Mouse (Mus musculus) CH12.LX (cell line): Measurements from ENCODE around the gene Gm12216. TPM values are rescaled to one million over a fixed set of nuclear protein-coding genes. Genes with fewer than 3 reads are reported as not detected.

Experiments used
- DNase-seq: peaks from one replicate; pipeline ENCODE4 v3.0.0-alpha.2; 2013; ENCODE audit errors: extremely low read depth
- H3K27ac ChIP-seq: 2 replicates; pipeline ENCODE4 v1.5.1; 2012; ENCODE audit warnings: low read depth, mild to moderate bottlenecking, control low read depth, moderate library complexity; ENCODE audit not compliant: insufficient read depth
- H3K27me3 ChIP-seq: replicated peaks from 2 replicates; pipeline ENCODE3; 2012; ENCODE audit warnings: inconsistent platforms
- H3K36me3 ChIP-seq, 2 experiments: replicated peaks in 1 of 2; 2 replicates each; pipeline versions ENCODE3 to v1.6.1; 2012; ENCODE audit warnings: inconsistent platforms in 1 of 2, low read length in 1 of 2, mild to moderate bottlenecking in 1 of 2, mixed read lengths in 1 of 2, moderate library complexity in 1 of 2; ENCODE audit not compliant: control insufficient read depth in 1 of 2, insufficient read depth in 1 of 2
- H3K4me1 ChIP-seq, 2 experiments: 2 replicates each; pipeline ENCODE4 v1.6.1; 2012; ENCODE audit warnings: inconsistent platforms in 1 of 2, moderate library complexity in 1 of 2; ENCODE audit not compliant: insufficient read depth in 2 of 2, control insufficient read depth in 1 of 2
- H3K4me2 ChIP-seq: 2 replicates; pipeline ENCODE4 v1.6.1; 2012; ENCODE audit warnings: low read depth, mild to moderate bottlenecking, control low read depth; ENCODE audit not compliant: poor library complexity, insufficient read depth, severe bottlenecking
- H3K4me3 ChIP-seq, 3 experiments: fragments of 150-350 bp in 1 of 3; sonication (generic) in 1 of 3; replicated peaks in 1 of 3; 2 replicates each; pipeline versions ENCODE3 to v1.5.1; 2011 to 2012; ENCODE audit warnings: low read depth in 2 of 3, low read length in 2 of 3, mild to moderate bottlenecking in 2 of 3, moderate library complexity in 2 of 3, control low read depth in 1 of 3, improper control_type of control experiment in 1 of 3, inconsistent platforms in 1 of 3, mixed read lengths in 1 of 3; ENCODE audit not compliant: poor library complexity in 1 of 3
- H3K79me2 ChIP-seq: replicated peaks from 2 replicates; pipeline ENCODE4 v1.6.1; 2012; ENCODE audit warnings: mild to moderate bottlenecking, moderate library complexity; ENCODE audit not compliant: control insufficient read depth, poor library complexity, insufficient read depth, severe bottlenecking; ENCODE audit errors: extremely low read depth
- H3K9ac ChIP-seq: 2 replicates; pipeline ENCODE4 v1.6.1; 2012; ENCODE audit warnings: low read depth, mild to moderate bottlenecking, control low read depth, moderate library complexity; ENCODE audit not compliant: insufficient read depth
- H3K9me3 ChIP-seq: replicated peaks from 2 replicates; pipeline ENCODE3; 2012; ENCODE audit warnings: low read length, inconsistent platforms, mixed read lengths
- BHLHE40 ChIP-seq: IDR thresholded peaks from 2 replicates; pipeline ENCODE4 v1.6.1; 2011; ENCODE audit warnings: mild to moderate bottlenecking, low read depth, low read length, improper control_type of control experiment
- CHD1 ChIP-seq: IDR thresholded peaks from 2 replicates; pipeline ENCODE4 v1.6.1; 2012; ENCODE audit warnings: low read depth, low read length, improper control_type of control experiment, inconsistent platforms
- CHD2 ChIP-seq: IDR thresholded peaks from 2 replicates; pipeline ENCODE4 v1.6.1; 2011; ENCODE audit warnings: low read length, improper control_type of control experiment
- CTCF ChIP-seq, 2 experiments: IDR thresholded peaks in 1 of 2; conservative IDR thresholded peaks in 1 of 2; 2 replicates each; pipeline ENCODE4 v1.5.1; 2011 to 2012; ENCODE audit warnings: low read depth in 2 of 2, low read length in 2 of 2, improper control_type of control experiment in 1 of 2, inconsistent platforms in 1 of 2, mild to moderate bottlenecking in 1 of 2, moderate library complexity in 1 of 2
- E2F4 ChIP-seq: IDR thresholded peaks from 2 replicates; pipeline ENCODE4 v1.6.1; 2011; ENCODE audit warnings: low read depth, low read length, improper control_type of control experiment; ENCODE audit not compliant: insufficient replicate concordance
- ELF1 ChIP-seq: IDR thresholded peaks from 2 replicates; pipeline ENCODE4 v1.6.1; 2014; ENCODE audit warnings: low read depth, mild to moderate bottlenecking, inconsistent platforms, low read length, improper control_type of control experiment
- EP300 ChIP-seq: IDR thresholded peaks from 2 replicates; pipeline ENCODE4 v1.6.1; 2011; ENCODE audit warnings: low read length, improper control_type of control experiment
- ETS1 ChIP-seq: conservative IDR thresholded peaks from 2 replicates; pipeline ENCODE4 v1.6.1; 2012; ENCODE audit warnings: low read depth, mild to moderate bottlenecking, inconsistent platforms, low read length, improper control_type of control experiment, moderate library complexity
- HCFC1 ChIP-seq: IDR thresholded peaks from 2 replicates; pipeline ENCODE4 v1.6.1; 2012; ENCODE audit warnings: low read depth, mild to moderate bottlenecking, inconsistent platforms, low read length, improper control_type of control experiment
- JUN ChIP-seq: IDR thresholded peaks from 2 replicates; pipeline ENCODE4 v1.6.1; 2011; ENCODE audit warnings: low read depth, mild to moderate bottlenecking, low read length, improper control_type of control experiment, moderate library complexity; ENCODE audit not compliant: insufficient read depth
- JUND ChIP-seq: conservative IDR thresholded peaks from 2 replicates; pipeline ENCODE4 v1.6.1; 2011; ENCODE audit warnings: low read depth, low read length, improper control_type of control experiment
- KAT2A ChIP-seq: IDR thresholded peaks from 2 replicates; pipeline ENCODE4 v1.6.1; 2012; ENCODE audit warnings: low read length, improper control_type of control experiment, inconsistent platforms; ENCODE audit not compliant: insufficient replicate concordance
- MAFK ChIP-seq: IDR thresholded peaks from 2 replicates; pipeline ENCODE4 v1.6.1; 2011; ENCODE audit warnings: low read length, improper control_type of control experiment; ENCODE audit not compliant: insufficient replicate concordance
- MAX ChIP-seq: IDR thresholded peaks from 2 replicates; pipeline ENCODE4 v1.6.1; 2011; ENCODE audit warnings: low read length, improper control_type of control experiment
- MAZ ChIP-seq: IDR thresholded peaks from 2 replicates; pipeline ENCODE4 v1.6.1; 2012; ENCODE audit warnings: low read depth, mild to moderate bottlenecking, inconsistent platforms, low read length, improper control_type of control experiment, moderate library complexity
- MEF2A ChIP-seq: IDR thresholded peaks from 2 replicates; pipeline ENCODE4 v1.6.1; 2014; ENCODE audit warnings: low read depth, mild to moderate bottlenecking, inconsistent platforms, low read length, improper control_type of control experiment, borderline replicate concordance
- MXI1 ChIP-seq: IDR thresholded peaks from 2 replicates; pipeline ENCODE4 v1.6.1; 2011; ENCODE audit warnings: mild to moderate bottlenecking, low read depth, low read length, improper control_type of control experiment
- MYC ChIP-seq: IDR thresholded peaks from 2 replicates; pipeline ENCODE4 v1.6.1; 2011; ENCODE audit warnings: low read depth, mild to moderate bottlenecking, improper control_type of control experiment, low read length
- NELFE ChIP-seq: IDR thresholded peaks from 2 replicates; pipeline ENCODE4 v1.6.1; 2011; ENCODE audit warnings: low read depth, low read length, improper control_type of control experiment
- NRF1 ChIP-seq: IDR thresholded peaks from 2 replicates; pipeline ENCODE4 v1.6.1; 2014; ENCODE audit warnings: low read depth, mild to moderate bottlenecking, inconsistent platforms, low read length, improper control_type of control experiment, moderate library complexity
- PAX5 ChIP-seq: IDR thresholded peaks from 2 replicates; pipeline ENCODE4 v1.6.1; 2012; ENCODE audit warnings: low read length, inconsistent platforms, mixed read lengths
- POLR2AphosphoS2 ChIP-seq: IDR thresholded peaks from 2 replicates; pipeline ENCODE4 v1.6.1; 2011; ENCODE audit warnings: low read depth, low read length, improper control_type of control experiment
- SIN3A ChIP-seq: IDR thresholded peaks from 2 replicates; pipeline ENCODE4 v1.6.1; 2012; ENCODE audit warnings: low read length, improper control_type of control experiment, inconsistent platforms
- SMC3 ChIP-seq: IDR thresholded peaks from 2 replicates; pipeline ENCODE4 v1.6.1; 2011; ENCODE audit warnings: low read depth, low read length, improper control_type of control experiment
- TBP ChIP-seq: conservative IDR thresholded peaks from 2 replicates; pipeline ENCODE4 v1.6.1; 2011; ENCODE audit warnings: low read depth, low read length, improper control_type of control experiment
- TCF12 ChIP-seq: IDR thresholded peaks from 2 replicates; pipeline ENCODE4 v1.6.1; 2014; ENCODE audit warnings: low read depth, mild to moderate bottlenecking, inconsistent platforms, low read length, improper control_type of control experiment
- UBTF ChIP-seq: IDR thresholded peaks from 2 replicates; pipeline ENCODE4 v1.6.1; 2012; ENCODE audit warnings: low read depth, mild to moderate bottlenecking, inconsistent platforms, low read length, improper control_type of control experiment, moderate library complexity
- USF2 ChIP-seq: conservative IDR thresholded peaks from 2 replicates; pipeline ENCODE4 v1.6.1; 2011; ENCODE audit warnings: low read depth, low read length, improper control_type of control experiment
- ZMIZ1 ChIP-seq: IDR thresholded peaks from 2 replicates; pipeline ENCODE4 v1.6.1; 2012; ENCODE audit warnings: low read depth, mild to moderate bottlenecking, inconsistent platforms, low read length, improper control_type of control experiment
- dilution Hi-C: fragments of 300-500 bp; cut with MboI; formaldehyde crosslinking; loops from 2 replicates; pipeline ENCODE4 v1.14.3; 2020; ENCODE audit warnings: low sequenced_read_pairs; ENCODE audit not compliant: extremely low pct_unique_long_range_greater_than_20kb, extremely low pct_ligation_motif_present
- in situ Hi-C: fragments of 300-500 bp; cut with MboI; formaldehyde crosslinking; loops from 3 replicates; pipeline ENCODE4 v1.14.3; 2019; ENCODE audit warnings: low sequenced_read_pairs, low pct_ligation_motif_present, low pct_unique_long_range_greater_than_20kb, mixed read lengths
- polyA plus RNA-seq: library from polyadenylated mRNA; unstranded; fragments of >175 nt; gene quantifications from 2 replicates; pipeline ENCODE4 v1.2.1, GENCODE M21; 2012; ENCODE audit warnings: low read depth; ENCODE audit not compliant: insufficient read length
- total RNA-seq, 2 experiments: library from RNA; depleted of rRNA; stranded (reverse); fragments of 300-350 nt in 1 of 2; fragments of >200 nt in 1 of 2; gene quantifications; 2 replicates each; pipeline ENCODE4 v1.2.3; 2012 to 2014

Gm12216 gene
- total and polyA plus RNA-seq, 3 experiments, result 0.56 to 2.7 (median 0.77) TPM

DNA sequence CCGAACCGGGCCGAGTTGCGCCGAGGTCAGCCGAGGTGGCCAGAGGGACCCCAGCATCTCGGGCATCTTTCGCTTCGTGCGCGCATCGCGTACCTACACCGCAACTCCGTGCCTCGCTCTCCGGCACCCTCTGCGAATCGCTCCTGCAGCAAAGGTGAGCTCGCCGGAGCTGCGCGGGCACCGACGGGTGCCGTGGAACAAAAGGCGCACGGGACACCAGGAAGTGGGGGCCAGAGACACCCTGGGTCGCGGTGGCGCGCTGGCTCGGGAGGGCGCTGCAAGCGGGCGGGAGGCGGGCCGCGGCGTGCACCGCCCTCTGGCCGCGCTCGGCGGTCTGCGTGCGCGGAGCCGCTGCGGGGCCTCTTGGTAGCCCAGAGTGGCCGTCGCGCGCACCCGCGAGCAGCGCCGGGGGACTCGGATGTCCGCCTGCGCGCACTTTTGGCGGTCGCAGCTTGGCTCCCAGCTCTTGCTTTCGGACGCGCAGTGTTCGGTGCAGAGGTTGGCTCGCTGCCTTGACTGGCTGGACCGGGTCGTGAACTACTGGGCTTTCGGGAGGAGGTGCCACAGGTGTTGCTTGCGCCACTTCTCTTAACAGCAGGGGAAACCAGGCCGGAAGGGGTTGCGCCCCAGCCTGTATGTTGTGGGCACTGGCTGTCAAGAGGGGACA, 88.8 kb downstream of the Gm12216 start:
- dilution Hi-C loops, result no loop called here
- TF ChIP-seq NELFE, result no peak
- TF ChIP-seq SIN3A, result peak; percentile 92
- peak; percentile 87; the same call in 1 of the 2 replicates for TF ChIP-seq UBTF
- TF ChIP-seq CTCF (conservative IDR thresholded peaks at IDR 0.05 in 1 of 2, IDR thresholded peaks at IDR 0.05 in 1 of 2; ENCODE audit: low read depth in 2 of 2, low read length in 2 of 2), result peak in 1 of 2 experiments; percentile 37; a peak in 2 of 4 replicates
- peak; percentile 66 for TF ChIP-seq MXI1
- TF ChIP-seq POLR2AphosphoS2, result no peak; the same call in 1 of the 2 replicates
- 0 out of 2 replicates have a peak, but pooled peaks have one; percentile 34 for TF ChIP-seq ZMIZ1
- no peak for TF ChIP-seq MAZ
- 0 out of 2 replicates have a peak, but pooled peaks have one; percentile 6 for TF ChIP-seq MEF2A
- peak; percentile 74 for TF ChIP-seq ELF1
- no peak; the same call in 1 of the 2 replicates for TF ChIP-seq HCFC1
- peak; percentile 85 for TF ChIP-seq CHD1
- TF ChIP-seq SMC3, result no peak
- TF ChIP-seq BHLHE40, result peak; percentile 67; the same call in 1 of the 2 replicates
- H3K4me2 ChIP-seq, result peak overlapping the region; percentile 68
- peaks cover 49% of the 10 kb centered on the region for H3K79me2 ChIP-seq
- H3K4me3 ChIP-seq, result peak overlapping the region; percentile 77 to 98 (median 93)
- no peaks in the 10 kb centered on the region for H3K9me3 ChIP-seq
- peaks cover 38 to 42% of the 10 kb centered on the region in 2 experiments for H3K36me3 ChIP-seq
- in situ Hi-C loops, result no loop called here
- no peaks in the 10 kb centered on the region for H3K27me3 ChIP-seq
- DNase-seq, result peak; percentile 53
- H3K27ac ChIP-seq, result peak overlapping the region; percentile 93
- H3K9ac ChIP-seq, result peak overlapping the region; percentile 78
- peaks cover 31 to 76% of the 10 kb centered on the region in 2 experiments for H3K4me1 ChIP-seq

DNA sequence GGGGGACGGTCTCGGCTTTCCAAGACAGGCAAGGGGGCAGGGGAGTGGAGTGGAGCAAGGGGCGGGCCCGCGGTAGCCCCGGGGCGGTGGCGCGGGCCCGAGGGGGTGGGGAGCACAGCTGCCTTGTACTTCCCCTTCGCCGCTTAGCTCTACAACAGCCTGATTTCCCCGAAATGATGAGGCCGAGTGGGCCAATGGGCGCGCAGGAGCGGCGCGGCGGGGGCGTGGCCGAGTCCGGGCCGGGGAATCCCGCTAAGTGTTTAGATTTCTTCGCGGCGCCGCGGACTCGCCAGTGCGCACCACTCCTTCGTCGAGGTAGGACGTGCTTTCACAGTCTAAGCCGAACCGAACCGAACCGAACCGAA, 89.3 kb downstream of the Gm12216 start, which contains the start of gene Irf1:
Gene Irf1, plus strand, starts transcription at position 255 of the 365 bp plus-strand sequence.
- Histone ChIP-seq H3K4me2 (peak within 1 kb of the TSS; percentile 94), H3K27ac (peak within 1 kb of the TSS; percentile 94), H3K27me3 (no peaks in the 10 kb centered on the region), H3K36me3 (peaks cover 34 to 36% of the 10 kb centered on the region in 2 experiments), H3K4me3 (peak within 1 kb of the TSS; percentile 77 to 98 (median 93)), H3K9ac (peak within 1 kb of the TSS; percentile 78), H3K4me1 (peaks cover 33 to 73% of the 10 kb centered on the region in 2 experiments), H3K9me3 (no peaks in the 10 kb centered on the region), H3K79me2 (peaks cover 44% of the 10 kb centered on the region)
- in situ Hi-C loops (no loop called here), dilution Hi-C loops (no loop called here)
- peak; percentile 97 for DNase-seq
- TF ChIP-seq POLR2AphosphoS2 (peak; percentile 97), USF2 (no peak), TBP (peak; percentile 86), UBTF (0 out of 2 replicates have a peak, but pooled peaks have one; percentile 7), JUN (no peak), BHLHE40 (no peak), NRF1 (peak; percentile 68), EP300 (no peak; the same call in 1 of the 2 replicates), MYC (no peak), MXI1 (peak; percentile 89), TCF12 (peak; percentile 97), JUND (no peak), PAX5 (no peak), NELFE (peak; percentile 98), E2F4 (peak; percentile 58; the same call in 1 of the 2 replicates), MAX (0 out of 2 replicates have a peak, but pooled peaks have one; percentile 9), MAFK (0 out of 2 replicates have a peak, but pooled peaks have one; percentile 5), KAT2A (no peak), CHD1 (no peak; the same call in 1 of the 2 replicates), MEF2A (peak; percentile 60), ELF1 (peak; percentile 62), CTCF (conservative IDR thresholded peaks at IDR 0.05 in 1 of 2, IDR thresholded peaks at IDR 0.05 in 1 of 2; ENCODE audit: low read depth in 2 of 2, low read length in 2 of 2) (no peak), ZMIZ1 (peak; percentile 97), ETS1 (peak; percentile 73), CHD2 (peak; percentile 90)
